Mouse (Mus musculus): ENCODE measurements at regions not wholly inside any gene's neighbourhood (a gene's known extent, or its start where the extent isn't known, plus 50 kb on each side); places are given as distances from the start of the nearest gene placed in this dataset.

DNA sequence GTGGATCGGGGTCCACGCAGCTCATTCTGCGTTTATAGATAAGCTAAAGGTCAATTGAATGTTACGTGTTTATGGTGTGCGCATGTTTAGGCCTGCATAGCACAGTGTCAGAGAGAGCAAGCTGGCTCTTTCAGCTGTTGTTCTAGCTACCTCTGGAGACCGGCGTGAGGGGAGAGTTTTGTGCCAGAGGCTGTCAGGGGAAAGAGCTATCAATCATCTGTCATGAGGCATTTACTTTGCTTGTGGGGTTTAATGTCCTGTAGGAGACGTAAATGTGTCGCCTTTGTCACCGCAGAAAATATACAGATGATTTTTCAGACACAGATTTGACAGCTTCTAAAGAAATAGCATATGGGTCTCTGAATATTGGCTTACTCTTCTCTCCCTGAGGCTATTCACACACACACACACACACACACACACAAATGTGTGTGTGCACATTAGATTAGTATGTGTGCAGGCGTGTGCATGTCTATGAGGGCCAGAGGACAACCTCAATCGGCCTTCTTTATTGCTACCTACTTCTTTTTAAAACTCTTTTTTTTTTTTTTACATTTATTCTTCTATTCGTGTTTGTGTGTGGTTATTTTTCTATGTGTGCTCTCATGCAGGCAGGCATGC lies 432.0 kb upstream of the Mctp2 start:
- no peak for DNase-seq (ENCODE audit: low spot score)

DNA sequence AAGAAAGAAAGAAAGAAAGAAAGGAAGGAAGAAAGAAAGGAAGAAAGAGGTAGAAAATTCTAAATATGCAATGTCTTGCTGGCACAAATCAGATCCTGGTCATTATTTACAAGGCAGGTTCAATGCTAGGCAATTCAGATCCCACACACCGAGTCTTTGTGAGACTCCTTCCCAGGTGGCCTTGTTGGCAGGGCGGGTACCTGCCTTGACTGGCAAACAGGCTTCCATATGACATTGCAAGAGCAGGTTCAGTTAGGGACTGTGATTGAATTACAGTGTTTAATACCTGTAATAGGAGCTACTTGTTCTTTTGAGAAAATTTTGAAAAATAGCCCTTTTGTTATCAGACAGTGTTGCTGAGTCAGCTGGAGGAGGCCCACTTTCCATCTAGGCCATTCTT lies 436.0 kb upstream of the Mctp2 start:
- DNase-seq (ENCODE audit: low spot score), result no peak

DNA sequence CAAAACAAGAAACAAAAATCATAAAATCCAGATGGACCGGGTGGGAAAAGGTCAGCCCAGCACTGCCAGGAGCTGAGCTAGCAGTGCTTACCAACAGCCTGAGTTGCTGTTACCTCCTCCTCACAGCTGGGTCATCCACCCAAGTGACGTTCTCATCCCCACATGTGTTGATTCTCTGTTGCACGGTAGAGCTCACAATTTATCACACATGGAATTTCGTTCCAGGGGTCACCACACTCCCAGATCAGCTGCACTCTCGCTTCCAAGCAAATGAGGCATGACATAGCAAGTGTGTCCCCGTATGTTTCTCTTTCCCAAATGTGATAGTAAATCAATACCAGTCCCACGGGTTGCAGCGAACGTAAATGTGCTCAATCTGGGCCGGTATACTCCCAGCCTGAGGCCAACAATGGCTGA lies 445.1 kb upstream of the Mctp2 start:
- DNase-seq (ENCODE audit: low spot score), result no peak

DNA sequence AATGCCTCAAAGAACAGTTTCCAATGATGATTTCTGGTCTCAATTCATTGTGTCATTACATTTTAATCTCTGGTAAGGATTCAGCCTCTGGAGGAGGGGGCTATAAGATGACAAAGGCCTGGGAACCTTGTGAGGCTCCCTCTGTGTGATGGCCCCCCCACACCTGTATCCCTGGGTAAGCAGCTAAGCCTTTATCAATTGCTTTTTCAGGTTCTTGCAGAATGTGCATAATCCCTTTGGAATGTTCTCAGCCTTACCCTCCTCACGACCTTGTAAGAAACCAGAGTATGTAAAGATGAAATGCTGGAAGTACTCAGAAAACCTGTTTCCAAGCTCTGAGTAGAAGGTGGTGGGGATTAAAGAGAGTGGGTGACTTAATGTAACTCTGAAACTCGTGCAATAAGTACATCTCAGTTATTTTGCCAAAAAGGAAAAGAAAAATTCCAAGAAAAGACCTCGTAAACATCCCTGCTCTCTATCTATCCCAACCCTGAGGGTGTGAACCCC lies 446.7 kb upstream of the Mctp2 start:
- DNase-seq (ENCODE audit: low spot score), result no peak

DNA sequence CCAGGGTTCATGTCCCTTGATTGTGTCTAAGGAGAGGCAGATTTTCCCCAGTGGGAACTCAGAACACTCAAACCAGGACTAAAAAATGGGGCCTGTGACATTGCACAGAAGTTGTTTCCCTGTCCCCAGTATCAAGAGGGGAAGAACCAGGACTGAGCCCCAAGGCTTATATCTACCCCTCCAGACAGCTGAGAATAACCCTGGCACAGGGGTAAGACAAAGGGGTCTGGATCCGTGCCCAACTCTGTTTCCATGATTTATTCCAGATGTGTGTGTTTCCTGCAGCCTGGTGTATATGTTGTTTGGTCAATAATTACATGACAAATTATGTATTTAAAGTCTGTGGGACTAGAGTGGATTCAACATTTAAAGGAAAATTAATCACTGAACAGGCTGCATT lies 456.3 kb upstream of the Mctp2 start:
- DNase-seq (ENCODE audit: low spot score), result no peak

DNA sequence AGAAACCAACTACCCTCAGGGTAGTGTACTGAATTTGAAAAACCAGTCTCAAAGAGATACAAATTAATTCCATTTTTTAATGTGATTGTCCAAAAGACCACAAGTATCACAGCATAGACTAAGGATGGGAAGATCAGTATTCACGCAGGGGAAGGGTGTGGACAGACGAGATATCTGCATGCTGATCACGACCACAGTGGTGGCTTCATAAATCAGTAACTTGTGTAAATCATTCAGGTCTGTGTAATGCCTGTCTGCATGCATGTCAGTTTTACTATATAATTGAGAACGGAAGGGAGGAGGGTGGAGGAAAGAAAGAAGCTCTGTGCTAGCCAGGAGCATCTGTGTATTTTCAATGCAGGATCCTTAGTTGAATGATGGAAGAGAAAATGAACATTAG lies 462.3 kb upstream of the Mctp2 start:
- DNase-seq (ENCODE audit: low spot score), result no peak

DNA sequence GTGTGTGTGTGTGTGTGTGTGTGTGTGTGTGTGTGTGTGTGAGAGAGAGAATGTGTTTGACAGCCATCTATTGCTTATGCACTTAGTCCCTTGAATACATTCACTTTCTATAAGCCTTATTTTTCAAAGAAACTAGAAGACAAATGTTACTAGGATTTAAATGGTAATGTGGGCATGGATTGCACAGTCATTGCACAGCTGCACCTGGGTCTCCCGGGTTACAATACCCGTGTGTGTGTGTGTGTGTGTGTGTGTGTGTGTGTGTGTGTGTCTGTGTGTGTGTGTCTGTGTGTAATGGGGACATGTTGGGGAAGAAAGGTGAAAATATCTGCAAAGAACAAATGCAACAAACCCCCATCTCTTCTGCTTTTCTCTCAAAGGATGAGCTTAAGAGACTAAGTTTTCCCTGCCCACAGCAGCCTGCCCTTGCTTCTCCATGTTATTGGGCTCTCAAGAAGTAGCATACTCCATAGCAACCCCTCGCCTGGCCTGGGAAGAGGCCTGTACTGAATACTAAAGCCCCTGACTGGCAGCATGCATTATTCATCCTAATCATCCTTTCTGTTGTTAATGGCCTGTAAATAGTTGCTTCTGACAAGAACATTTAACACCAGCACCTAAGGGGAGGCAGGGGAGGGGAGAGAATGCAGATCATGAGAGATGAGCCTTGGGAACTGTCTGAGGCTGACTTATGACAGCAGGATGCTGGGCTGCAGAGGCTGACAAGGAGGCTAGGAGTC lies 467.8 kb upstream of the Mctp2 start:
- DNase-seq (ENCODE audit: low spot score), result no peak

DNA sequence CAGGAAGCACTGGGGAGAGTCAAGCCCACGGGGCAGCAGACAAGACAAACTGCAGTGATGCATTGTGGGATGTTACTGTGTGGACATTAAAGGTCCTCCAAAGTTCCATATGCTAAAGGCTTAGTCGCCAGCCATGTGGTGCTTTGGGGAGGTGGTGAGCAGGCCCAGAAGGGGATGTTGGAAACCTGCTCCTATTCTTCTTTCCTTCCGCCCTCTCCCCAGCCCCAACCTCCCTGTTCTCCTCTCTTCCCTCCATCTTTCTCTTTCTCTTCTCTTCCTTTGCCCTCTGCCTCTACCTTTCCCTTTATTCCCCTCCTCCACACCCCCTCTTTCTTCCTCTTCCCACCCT lies 468.3 kb upstream of the Mctp2 start:
- no peak for DNase-seq (ENCODE audit: low spot score)

DNA sequence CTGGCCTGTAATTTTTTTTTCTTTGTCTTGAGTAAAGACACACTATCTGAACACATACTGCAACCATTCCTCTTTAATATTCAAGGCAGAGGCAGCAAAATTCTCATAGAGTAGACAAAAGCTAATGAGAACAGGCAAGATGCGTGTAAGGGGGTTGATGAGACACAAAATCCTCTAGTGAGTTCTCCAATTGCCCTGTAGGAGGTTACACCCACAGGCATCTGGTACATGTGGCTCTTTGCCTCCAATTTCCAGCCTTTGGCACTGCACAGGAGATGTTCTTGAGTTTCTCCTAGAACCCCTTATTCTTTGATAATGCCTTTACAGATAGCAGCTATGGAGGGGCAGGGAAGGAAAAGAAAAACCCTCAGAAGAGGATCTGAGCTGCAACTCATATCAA lies 480.9 kb upstream of the Mctp2 start:
- no peak for DNase-seq (ENCODE audit: low spot score)

DNA sequence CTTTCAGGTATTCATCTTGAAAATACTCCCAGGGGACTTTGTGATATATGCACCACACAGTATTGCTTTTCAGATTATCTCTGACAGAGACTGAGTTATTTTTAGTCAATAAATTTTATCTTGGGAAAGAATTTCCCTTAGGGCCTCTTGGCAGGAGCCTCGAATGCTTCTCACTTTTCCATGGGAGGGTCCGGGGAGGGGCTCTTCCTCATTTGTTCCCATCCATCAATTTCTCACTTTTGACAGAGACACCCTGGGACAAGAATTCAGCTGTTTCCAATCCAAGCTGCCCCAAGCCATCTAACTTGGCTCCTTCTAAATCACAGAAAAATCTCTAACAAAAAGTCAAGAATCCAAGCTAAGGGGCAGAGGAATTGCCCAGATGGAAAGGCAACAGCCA lies 481.9 kb upstream of the Mctp2 start:
- no peak for DNase-seq (ENCODE audit: low spot score)

DNA sequence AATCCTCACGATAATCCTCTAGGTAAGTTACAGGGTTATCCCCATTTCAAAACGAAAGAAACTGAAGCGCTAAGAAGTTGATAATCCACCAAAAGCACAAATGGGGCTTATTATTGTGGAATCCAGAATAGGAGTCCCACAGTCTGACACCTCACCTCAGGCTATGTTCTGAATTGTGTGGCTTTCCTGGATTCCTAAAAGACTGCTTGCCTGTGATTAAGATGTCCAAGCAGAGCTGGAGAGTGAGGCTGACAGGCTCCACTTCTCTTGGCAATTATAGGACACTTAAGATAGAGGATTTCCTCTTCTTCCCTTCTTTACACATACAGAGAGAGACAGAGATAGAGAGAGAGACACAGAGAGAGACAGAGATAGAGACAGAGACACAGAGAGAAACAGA lies 515.7 kb upstream of the Mctp2 start:
- DNase-seq (ENCODE audit: low spot score), result no peak

DNA sequence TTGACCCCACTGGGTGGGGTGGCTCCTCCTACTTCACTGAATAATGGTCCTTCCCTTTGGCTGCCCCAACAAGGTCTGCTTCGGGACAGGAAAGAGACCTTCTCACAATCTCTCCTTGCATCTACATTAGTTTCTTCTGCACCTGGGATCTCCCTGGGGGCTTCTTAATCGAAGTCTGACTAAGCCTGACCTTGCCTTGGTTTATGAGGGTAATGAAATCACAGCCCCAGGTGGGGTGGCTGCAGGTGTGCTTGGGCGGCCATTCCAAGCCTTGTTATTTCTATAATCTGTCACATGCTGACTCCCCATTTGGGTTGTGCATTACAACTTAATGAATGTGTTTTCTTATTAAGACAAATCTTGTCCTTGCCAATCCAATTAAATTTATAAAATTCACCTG lies 520.2 kb upstream of the Mctp2 start:
- DNase-seq (ENCODE audit: low spot score), result no peak

DNA sequence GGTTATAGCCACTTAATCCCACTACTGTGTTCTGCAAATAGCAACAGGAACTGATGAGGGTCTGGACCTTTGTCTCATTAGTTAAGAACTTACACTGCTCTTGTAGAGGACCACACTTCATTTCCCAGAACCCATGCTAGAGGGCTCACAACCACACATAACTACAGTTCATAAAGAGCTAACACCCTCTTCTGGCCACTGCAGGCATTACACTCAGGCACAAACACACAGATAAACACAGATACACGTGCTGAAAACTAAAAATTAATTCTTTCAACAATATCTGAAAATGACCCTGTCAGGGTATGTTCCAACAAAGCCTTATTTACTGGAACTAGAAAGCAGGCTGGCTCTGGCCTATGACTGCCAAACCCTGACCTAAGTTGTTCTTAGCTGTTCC lies 529.0 kb upstream of the Mctp2 start:
- DNase-seq (ENCODE audit: low spot score), result no peak

DNA sequence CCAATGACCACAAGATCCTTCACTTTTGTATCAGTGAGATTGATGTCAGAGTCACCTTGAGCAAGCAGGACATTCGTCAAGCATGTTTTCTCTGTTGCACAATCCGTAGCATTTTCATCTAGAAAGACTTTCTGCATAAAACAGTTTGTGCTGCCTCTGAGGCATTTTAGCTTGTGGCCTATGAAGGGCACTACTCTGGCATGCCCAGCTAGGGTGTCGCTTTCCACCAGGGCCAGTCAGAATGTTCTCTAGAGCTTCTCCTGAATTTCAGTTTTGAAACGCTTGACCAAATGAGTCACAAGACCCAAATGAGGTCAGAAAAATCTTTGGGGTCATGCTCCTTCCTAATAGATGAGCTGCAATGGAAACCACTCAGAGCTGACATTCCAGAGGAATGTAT lies 529.6 kb upstream of the Mctp2 start:
- DNase-seq (ENCODE audit: low spot score), result no peak

DNA sequence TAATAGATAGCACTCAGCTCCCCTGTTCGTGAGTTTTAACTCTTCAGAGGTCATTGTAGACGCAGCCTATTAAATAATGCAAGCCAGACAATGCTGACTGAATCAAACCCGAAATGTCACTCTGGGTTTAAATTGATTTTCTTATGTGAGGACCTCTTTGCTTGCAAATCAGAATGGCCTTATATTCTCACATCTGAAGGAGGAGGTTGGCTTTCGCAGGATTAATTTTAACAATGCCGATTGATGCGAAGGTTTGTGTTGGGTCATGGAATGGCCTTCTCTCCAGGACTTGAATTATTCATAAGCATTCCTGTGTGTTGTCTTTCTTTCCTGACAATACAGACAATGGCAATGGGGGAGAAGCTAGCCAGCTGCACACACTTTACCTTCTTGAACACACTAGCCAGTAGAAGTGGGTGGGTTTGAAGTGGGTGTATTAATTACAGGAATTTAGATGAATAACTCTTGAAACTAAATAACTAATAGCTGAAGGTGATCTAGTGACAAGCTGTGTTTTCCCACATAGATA lies 530.1 kb upstream of the Mctp2 start:
- DNase-seq (ENCODE audit: low spot score), result no peak

DNA sequence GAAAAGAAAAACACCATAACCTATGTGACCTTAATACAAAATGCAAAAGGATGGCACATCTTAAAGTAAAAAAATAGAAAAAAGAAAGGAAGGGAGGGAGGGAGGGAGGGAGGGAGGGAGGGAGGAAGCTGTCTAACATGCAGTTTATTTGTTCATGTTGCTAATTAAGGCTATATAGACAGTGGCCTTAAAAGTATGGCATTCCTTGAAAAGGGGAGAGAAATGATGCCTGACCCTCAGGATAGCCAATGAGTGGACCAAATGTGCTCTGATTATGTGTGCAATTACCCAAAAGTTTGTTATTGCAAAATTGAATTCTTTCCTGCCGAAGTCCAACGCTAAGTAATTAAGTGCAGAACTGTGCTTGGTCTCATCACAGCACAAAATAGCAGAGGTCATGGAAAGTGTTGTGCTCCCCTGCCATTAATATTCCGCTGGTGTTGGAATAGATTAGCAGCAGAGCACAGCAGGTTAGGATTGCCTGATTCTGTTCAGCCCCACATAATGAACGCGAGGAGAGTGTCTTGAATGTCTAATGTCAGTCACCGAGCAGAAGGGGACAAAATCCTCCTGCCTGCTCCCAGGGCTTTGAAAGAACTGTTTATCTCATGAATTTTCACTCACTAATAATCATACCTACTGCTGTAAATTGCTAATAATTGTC lies 531.7 kb upstream of the Mctp2 start:
- DNase-seq (ENCODE audit: low spot score), result no peak

DNA sequence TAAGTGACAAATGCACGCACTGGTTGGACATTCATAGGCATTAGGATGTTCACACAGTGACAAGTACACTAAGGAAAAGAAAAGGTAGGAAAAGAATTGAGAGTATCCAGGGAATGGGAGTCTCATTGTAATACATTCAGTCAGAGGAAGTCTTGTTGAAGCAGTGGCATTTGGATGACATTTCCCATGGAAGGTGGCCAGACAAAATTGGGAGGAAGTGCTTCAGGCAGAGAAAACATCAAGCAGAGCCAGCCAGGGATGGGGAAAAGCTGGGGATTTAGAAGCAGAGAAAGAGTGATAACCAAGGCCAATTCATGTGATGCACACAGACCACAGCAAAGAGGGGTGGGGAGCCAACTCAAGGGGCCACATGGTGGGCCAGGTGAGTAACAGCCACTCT lies 524.0 kb upstream of the Rgma start:
- no peak for DNase-seq (ENCODE audit: low spot score)

DNA sequence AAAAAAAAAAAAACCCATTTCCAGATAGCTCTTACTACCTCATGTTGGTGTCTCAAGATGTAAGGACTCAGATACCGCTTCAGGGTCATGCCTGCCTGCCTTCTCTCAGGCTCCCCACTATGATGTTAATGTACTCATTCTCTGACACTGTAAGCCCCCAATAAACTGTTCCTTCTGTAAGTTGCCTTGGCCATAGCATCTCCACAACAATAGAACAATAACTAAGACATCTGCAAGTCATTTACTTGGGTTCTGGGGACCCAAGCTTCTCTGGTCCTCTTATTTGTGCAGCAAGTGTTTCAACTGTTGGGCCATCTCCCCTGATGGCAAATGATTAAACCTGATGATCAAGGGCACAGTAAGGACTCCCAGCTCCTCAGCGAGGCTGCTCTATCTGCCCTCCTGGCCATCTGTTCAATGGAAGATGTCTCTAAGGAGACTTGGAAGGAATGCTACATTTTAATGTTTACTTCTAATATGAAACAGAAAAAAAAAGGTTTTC lies 520.8 kb upstream of the Rgma start:
- no peak for DNase-seq (ENCODE audit: low spot score)

DNA sequence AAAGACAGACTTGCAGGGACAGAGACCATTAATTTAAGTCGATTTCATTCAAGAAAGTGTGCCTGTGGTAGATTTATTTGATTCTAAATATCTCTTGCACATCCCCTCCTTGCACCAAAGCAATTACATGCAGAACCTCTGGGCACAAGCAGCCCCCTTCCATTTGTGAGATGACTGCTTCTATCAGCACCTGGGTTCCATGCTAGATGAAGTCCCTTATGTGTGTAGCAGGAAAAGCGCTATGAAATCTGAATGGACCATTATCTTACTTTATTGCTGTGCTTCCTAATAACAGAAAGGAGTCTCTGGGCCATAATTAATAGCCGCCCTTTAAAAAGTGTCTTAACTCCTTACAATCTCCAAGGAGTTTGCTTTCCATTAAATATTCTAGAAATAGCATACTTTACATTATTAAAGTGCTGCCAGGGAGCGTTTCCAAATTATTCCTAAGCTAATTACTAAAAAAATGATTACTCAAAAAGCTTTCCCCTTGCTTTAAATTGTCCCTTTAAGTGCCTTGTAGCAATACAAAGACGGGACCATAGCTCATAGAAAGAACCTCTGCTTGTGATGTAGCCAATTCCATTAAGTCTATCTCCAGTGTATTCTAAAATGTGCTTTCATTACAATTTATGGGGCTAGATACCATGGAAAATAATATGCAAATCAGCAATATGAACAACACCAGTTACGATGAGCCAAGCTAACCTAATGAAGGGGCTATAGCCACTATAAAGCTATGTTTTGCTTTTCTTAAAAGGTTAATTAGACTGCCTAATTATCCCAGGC lies 508.1 kb upstream of the Rgma start:
- no peak for DNase-seq (ENCODE audit: low spot score)

DNA sequence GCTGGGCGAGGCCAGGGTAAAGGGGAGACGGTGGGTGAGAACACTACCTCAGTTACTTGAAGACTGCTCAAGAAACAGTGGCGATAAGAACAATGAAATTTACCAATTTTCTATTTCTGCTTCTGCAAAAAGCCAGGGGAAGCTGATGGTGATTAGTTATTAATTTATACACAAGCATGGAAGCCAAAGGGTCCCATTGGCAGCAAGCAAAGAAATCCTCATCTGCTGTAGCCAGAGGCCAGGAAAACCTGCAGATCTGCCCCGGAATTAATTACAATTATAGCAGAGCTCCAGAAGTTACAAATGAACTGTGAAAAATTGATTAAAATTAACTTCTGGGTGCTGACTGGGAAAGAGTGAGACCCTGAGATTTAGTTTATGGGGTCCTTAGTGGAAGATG lies 506.2 kb upstream of the Rgma start:
- DNase-seq (ENCODE audit: low spot score), result no peak

DNA sequence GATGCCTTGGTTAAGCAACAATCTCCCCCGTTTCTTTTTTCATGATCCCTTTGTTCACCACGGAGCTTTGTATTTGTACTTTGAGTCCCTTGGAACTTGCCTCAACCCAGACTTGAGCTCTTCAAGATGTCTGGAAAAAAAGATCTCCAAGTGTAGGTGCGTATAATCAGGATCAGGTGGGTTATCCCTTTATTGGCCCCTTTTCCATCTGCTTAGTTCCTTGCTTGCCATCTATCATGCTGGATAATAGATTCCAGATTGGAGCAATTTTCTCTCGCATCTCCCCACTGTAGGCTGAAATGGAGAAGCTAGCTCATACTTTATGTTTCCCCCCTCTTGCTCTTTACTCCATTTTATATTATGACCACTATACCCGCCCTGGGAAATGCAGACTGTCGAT lies 474.5 kb upstream of the Rgma start:
- no peak for DNase-seq (ENCODE audit: low spot score)

DNA sequence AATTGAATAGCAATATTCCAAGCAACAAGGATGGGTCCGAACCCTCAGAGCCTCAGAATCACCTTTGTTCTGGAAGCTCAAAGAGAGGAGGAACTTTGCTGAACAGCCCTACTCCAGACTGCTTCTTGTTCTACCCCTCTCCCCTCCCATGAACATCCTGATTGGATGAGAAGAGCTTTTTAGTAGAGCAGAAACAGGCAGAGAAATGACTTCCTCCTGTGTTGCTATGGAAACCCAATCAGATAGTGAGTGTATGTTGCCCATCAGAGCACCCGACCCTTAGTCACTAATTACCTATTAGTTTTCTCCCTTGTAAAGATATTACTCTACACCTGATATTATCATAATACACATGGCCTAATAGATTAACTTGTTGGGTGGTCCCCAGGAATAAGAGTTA lies 469.4 kb upstream of the Rgma start:
- no peak for DNase-seq (ENCODE audit: low spot score)

All from c-Kit-positive CD71-positive TER-119-positive erythroid progenitor cells, embryonic 14.5 days (primary cell).